Mouse (Mus musculus) embryonic facial prominence, embryonic 11.5 days (tissue): Measurements from ENCODE around the gene 1700023F06Rik. TPM values are rescaled to one million over a fixed set of nuclear protein-coding genes. Genes with fewer than 3 reads are reported as not detected.

Experiments
- polyA plus RNA-seq: library from polyadenylated mRNA; unstranded; fragments of >200 nt; fragmentation: Nextera tagmentation; extraction: Ambion mirVana; gene quantifications from 2 replicates; pipeline ENCODE4 v1.2.1, GENCODE M21; 2014

The 1700023F06Rik gene
- polyA plus RNA-seq, 1 experiment from 2014 or later = 0.25 TPM

Other genes starting within 250 kb of the 1700023F06Rik start
- 48.6 and 49.6 TPM in 2 replicates for gene Nmt1, start 180.4 kb downstream of the 1700023F06Rik start, polyA plus RNA-seq
- gene Dcakd, start 180.2 kb downstream of the 1700023F06Rik start, polyA plus RNA-seq = 273 and 276 TPM in 2 replicates
- gene Plcd3, start 106.9 kb downstream of the 1700023F06Rik start, polyA plus RNA-seq = 0.87 and 1.1 TPM in 2 replicates
- gene Acbd4, start 106.9 kb downstream of the 1700023F06Rik start, polyA plus RNA-seq = 6.4 and 7.8 TPM in 2 replicates
- 5.3 and 5.6 TPM in 2 replicates for gene Hexim1, start 92.3 kb downstream of the 1700023F06Rik start, polyA plus RNA-seq
- 7.1 and 8.3 TPM in 2 replicates for gene Hexim2, start 76.1 kb downstream of the 1700023F06Rik start, polyA plus RNA-seq
- gene Fmnl1, start 37.5 kb downstream of the 1700023F06Rik start, polyA plus RNA-seq = 0.70 and 0.72 TPM in 2 replicates
- gene Spata32, start 9.9 kb upstream of the 1700023F06Rik start, polyA plus RNA-seq = not detected in 2 replicates
- 1.9 and 2.9 TPM in 2 replicates for gene Map3k14, start 58.9 kb upstream of the 1700023F06Rik start, polyA plus RNA-seq
- gene Arhgap27, start 155.1 kb upstream of the 1700023F06Rik start, polyA plus RNA-seq = 2.9 and 3.7 TPM in 2 replicates
- gene Plekhm1, start 204.1 kb upstream of the 1700023F06Rik start, polyA plus RNA-seq = 5.2 and 5.9 TPM in 2 replicates